Mouse (Mus musculus): ENCODE data around the gene B630019K06Rik.

DNA sequence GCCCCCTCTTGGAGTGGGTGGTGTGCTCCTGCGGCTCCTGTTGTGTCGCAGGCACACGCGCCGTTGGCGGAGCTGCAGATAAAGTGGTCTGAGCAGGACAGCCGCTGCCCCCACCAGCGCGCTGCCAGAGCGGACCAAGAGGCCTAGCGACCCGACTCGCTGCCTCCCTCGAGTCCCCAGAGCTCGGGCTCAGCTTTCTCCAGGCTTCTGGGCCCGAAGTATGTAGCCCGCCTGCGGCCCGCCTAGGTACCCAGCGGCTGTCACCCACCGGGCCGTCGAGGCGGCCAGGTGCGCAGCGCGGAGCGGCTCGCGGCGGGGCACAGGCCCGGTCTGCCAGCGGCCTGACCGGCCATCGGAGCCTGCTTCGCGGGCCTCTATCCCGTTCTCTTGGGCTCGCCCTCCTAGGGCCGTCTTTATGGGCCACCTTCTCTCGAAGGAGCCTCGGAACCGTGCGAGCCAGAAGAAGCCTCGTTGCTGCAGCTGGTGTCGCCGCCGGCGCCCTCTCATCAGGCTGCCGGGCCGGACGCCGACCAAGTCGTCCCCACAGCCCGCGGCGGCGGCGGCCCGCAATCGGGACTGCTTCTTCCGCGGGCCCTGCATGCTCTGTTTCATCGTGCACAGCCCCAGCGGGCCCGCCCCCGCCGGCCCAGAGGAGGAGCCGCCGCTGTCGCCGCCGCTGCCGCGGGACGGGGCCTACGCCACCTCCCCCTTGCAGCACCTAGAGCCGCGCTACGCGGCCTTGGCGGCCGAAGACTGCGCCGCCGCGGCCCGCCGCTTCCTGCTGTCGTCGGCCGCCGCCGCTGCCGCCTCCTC lies at the start of gene B630019K06Rik:
- no peak for TF ChIP-seq CTCF (IDR thresholded peaks at IDR 0.05)
- no peak for TF ChIP-seq POLR2A (IDR thresholded peaks at IDR 0.05; ENCODE audit: insufficient read depth, low read depth, low read length)
- no peak for TF ChIP-seq EP300 (IDR thresholded peaks at IDR 0.05; ENCODE audit: insufficient read depth, low read depth, low read length)
